Mouse (Mus musculus): ENCODE results near the gene Kirrel. TPM values are rescaled to one million over a fixed set of nuclear protein-coding genes. Genes with fewer than 3 reads are reported as not detected.

Gene Kirrel
- polyA plus RNA-seq (2015; fragmentation: Nextera tagmentation; extraction: Ambion mirVana): 0.71 TPM in 2 replicates

- peaks cover 40% of the 10 kb centered on the region for H3K27me3 ChIP-seq (ENCODE audit: control insufficient read depth, insufficient read depth, low read depth, low read length)
Observed at GRCm38 (mm10) chr3:87174096-87174768, at the start of gene Kirrel. TSS of gene Kirrel (minus strand) at chr3:87174747.

GRCm38 (mm10) chr3:87223636-87224035, 49.1 kb upstream of the Kirrel start:
- Histone ChIP-seq H3K9me3 (replicated peaks; ENCODE audit: control insufficient read depth, low read length) (no peaks in the 10 kb centered on the region), H3K27me3 (ENCODE audit: control insufficient read depth, insufficient read depth, low read depth, low read length) (no peaks in the 10 kb centered on the region), H3K4me3 (ENCODE audit: low read depth, low read length) (no peak overlapping the region), H3K9ac (ENCODE audit: low read depth, low read length) (no peak overlapping the region), H3K4me1 (ENCODE audit: control insufficient read depth, low read depth, low read length) (no peaks in the 10 kb centered on the region), H3K36me3 (ENCODE audit: control insufficient read depth, insufficient read depth) (no peaks in the 10 kb centered on the region), H3K4me2 (ENCODE audit: low read depth, low read length) (no peak overlapping the region), H3K27ac (ENCODE audit: low read length) (no peak overlapping the region)
- 39% methylated on average over 4 of the region's 4 CpGs for WGBS (ENCODE audit: insufficient replicate concordance)
- ATAC-seq (ENCODE audit: low read depth): no peak

More at GRCm38 (mm10) chr3:87174096-87174768, at the start of gene Kirrel:
- Histone ChIP-seq H3K4me2 (ENCODE audit: low read depth, low read length) (peak within 1 kb of the TSS; percentile 64), H3K9me3 (replicated peaks; ENCODE audit: control insufficient read depth, low read length) (no peaks in the 10 kb centered on the region), H3K36me3 (ENCODE audit: control insufficient read depth, insufficient read depth) (no peaks in the 10 kb centered on the region), H3K4me3 (ENCODE audit: low read depth, low read length) (peak within 1 kb of the TSS; percentile 49), H3K9ac (ENCODE audit: low read depth, low read length) (peak within 1 kb of the TSS; percentile 26; the same call in 1 of the 2 replicates), H3K27ac (ENCODE audit: low read length) (no peak within 1 kb of the TSS), H3K4me1 (ENCODE audit: control insufficient read depth, low read depth, low read length) (no peaks in the 10 kb centered on the region; the same call in 1 of the 2 replicates)
- ATAC-seq (ENCODE audit: low read depth): peak; percentile 39; the same call in 1 of the 2 replicates
- WGBS (ENCODE audit: insufficient replicate concordance): 0% methylated on average over 43 of the region's 45 CpGs

- no peak overlapping the region for H3K27ac ChIP-seq (ENCODE audit: low read length)
Observed at GRCm38 (mm10) chr3:87222346-87222745, 47.8 kb upstream of the Kirrel start.

GRCm38 (mm10) chr3:87215176-87215575, 40.6 kb upstream of the Kirrel start:
- no peaks in the 10 kb centered on the region for H3K36me3 ChIP-seq (ENCODE audit: control insufficient read depth, insufficient read depth)
- no peak overlapping the region for H3K9ac ChIP-seq (ENCODE audit: low read depth, low read length)
- ATAC-seq (ENCODE audit: low read depth): no peak
- WGBS (ENCODE audit: insufficient replicate concordance): 25% methylated on average over 11 of the region's 11 CpGs
- no peaks in the 10 kb centered on the region for H3K27me3 ChIP-seq (ENCODE audit: control insufficient read depth, insufficient read depth, low read depth, low read length)
- H3K4me3 ChIP-seq (ENCODE audit: low read depth, low read length): no peak overlapping the region
- H3K4me2 ChIP-seq (ENCODE audit: low read depth, low read length): no peak overlapping the region
- no peaks in the 10 kb centered on the region for H3K4me1 ChIP-seq (ENCODE audit: control insufficient read depth, low read depth, low read length)
- no peak overlapping the region for H3K27ac ChIP-seq (ENCODE audit: low read length)
- H3K9me3 ChIP-seq (replicated peaks; ENCODE audit: control insufficient read depth, low read length): no peaks in the 10 kb centered on the region

More at GRCm38 (mm10) chr3:87222346-87222745, 47.8 kb upstream of the Kirrel start:
- Histone ChIP-seq H3K9me3 (replicated peaks; ENCODE audit: control insufficient read depth, low read length) (no peaks in the 10 kb centered on the region), H3K4me2 (ENCODE audit: low read depth, low read length) (no peak overlapping the region), H3K4me3 (ENCODE audit: low read depth, low read length) (no peak overlapping the region), H3K4me1 (ENCODE audit: control insufficient read depth, low read depth, low read length) (no peaks in the 10 kb centered on the region), H3K9ac (ENCODE audit: low read depth, low read length) (no peak overlapping the region), H3K27me3 (ENCODE audit: control insufficient read depth, insufficient read depth, low read depth, low read length) (no peaks in the 10 kb centered on the region), H3K36me3 (ENCODE audit: control insufficient read depth, insufficient read depth) (no peaks in the 10 kb centered on the region)
- 76% methylated on average over 5 of the region's 5 CpGs for WGBS (ENCODE audit: insufficient replicate concordance)
- ATAC-seq (ENCODE audit: low read depth): no peak

GRCm38 (mm10) chr3:87214221-87214864, 39.8 kb upstream of the Kirrel start:
- 78% methylated on average over 19 of the region's 19 CpGs for whole genome bisulfite sequencing (ENCODE audit: insufficient replicate concordance)
- Histone ChIP-seq H3K9ac (ENCODE audit: low read depth, low read length) (no peak overlapping the region), H3K36me3 (ENCODE audit: control insufficient read depth, insufficient read depth) (no peaks in the 10 kb centered on the region), H3K4me1 (ENCODE audit: control insufficient read depth, low read depth, low read length) (no peaks in the 10 kb centered on the region), H3K27me3 (ENCODE audit: control insufficient read depth, insufficient read depth, low read depth, low read length) (no peaks in the 10 kb centered on the region), H3K4me3 (ENCODE audit: low read depth, low read length) (no peak overlapping the region), H3K4me2 (ENCODE audit: low read depth, low read length) (no peak overlapping the region), H3K9me3 (replicated peaks; ENCODE audit: control insufficient read depth, low read length) (no peaks in the 10 kb centered on the region), H3K27ac (ENCODE audit: low read length) (no peak overlapping the region)
- no peak for ATAC-seq (ENCODE audit: low read depth)

- ATAC-seq (ENCODE audit: low read depth): no peak
- Histone ChIP-seq H3K4me1 (ENCODE audit: control insufficient read depth, low read depth, low read length) (no peaks in the 10 kb centered on the region), H3K4me2 (ENCODE audit: low read depth, low read length) (no peak overlapping the region), H3K27ac (ENCODE audit: low read length) (no peak overlapping the region), H3K27me3 (ENCODE audit: control insufficient read depth, insufficient read depth, low read depth, low read length) (no peaks in the 10 kb centered on the region), H3K4me3 (ENCODE audit: low read depth, low read length) (no peak overlapping the region), H3K36me3 (ENCODE audit: control insufficient read depth, insufficient read depth) (no peaks in the 10 kb centered on the region), H3K9ac (ENCODE audit: low read depth, low read length) (no peak overlapping the region), H3K9me3 (replicated peaks; ENCODE audit: control insufficient read depth, low read length) (no peaks in the 10 kb centered on the region)
- WGBS (ENCODE audit: insufficient replicate concordance): 61% methylated on average over 5 of the region's 5 CpGs
Observed at GRCm38 (mm10) chr3:87206336-87207075, 32.0 kb upstream of the Kirrel start.

GRCm38 (mm10) chr3:87196637-87197036, 22.1 kb upstream of the Kirrel start:
- 37% methylated on average over 6 of the region's 6 CpGs for WGBS (ENCODE audit: insufficient replicate concordance)
- Histone ChIP-seq H3K27me3 (ENCODE audit: control insufficient read depth, insufficient read depth, low read depth, low read length) (no peaks in the 10 kb centered on the region), H3K9me3 (replicated peaks; ENCODE audit: control insufficient read depth, low read length) (no peaks in the 10 kb centered on the region), H3K36me3 (ENCODE audit: control insufficient read depth, insufficient read depth) (no peaks in the 10 kb centered on the region), H3K9ac (ENCODE audit: low read depth, low read length) (no peak overlapping the region), H3K4me2 (ENCODE audit: low read depth, low read length) (no peak overlapping the region), H3K27ac (ENCODE audit: low read length) (no peak overlapping the region), H3K4me3 (ENCODE audit: low read depth, low read length) (no peak overlapping the region), H3K4me1 (ENCODE audit: control insufficient read depth, low read depth, low read length) (no peaks in the 10 kb centered on the region)
- ATAC-seq (ENCODE audit: low read depth): no peak

GRCm38 (mm10) chr3:87195041-87195440, 20.5 kb upstream of the Kirrel start:
- no peak overlapping the region for H3K27ac ChIP-seq (ENCODE audit: low read length)
- 58% methylated on average over 4 of the region's 4 CpGs for WGBS (ENCODE audit: insufficient replicate concordance)
- H3K4me3 ChIP-seq (ENCODE audit: low read depth, low read length): no peak overlapping the region
- no peak overlapping the region for H3K4me2 ChIP-seq (ENCODE audit: low read depth, low read length)
- ATAC-seq (ENCODE audit: low read depth): no peak
- H3K36me3 ChIP-seq (ENCODE audit: control insufficient read depth, insufficient read depth): no peaks in the 10 kb centered on the region
- no peaks in the 10 kb centered on the region for H3K27me3 ChIP-seq (ENCODE audit: control insufficient read depth, insufficient read depth, low read depth, low read length)
- no peaks in the 10 kb centered on the region for H3K4me1 ChIP-seq (ENCODE audit: control insufficient read depth, low read depth, low read length)
- H3K9ac ChIP-seq (ENCODE audit: low read depth, low read length): no peak overlapping the region
- H3K9me3 ChIP-seq (replicated peaks; ENCODE audit: control insufficient read depth, low read length): no peaks in the 10 kb centered on the region
